Mouse (Mus musculus) testis, adult 2 months (tissue): Measurements from ENCODE around the gene Opn4.

Experiments used
- CTCF ChIP-seq: fragments of 200-500 bp; IDR thresholded peaks from 2 replicates; pipeline ENCODE4 v1.5.1; 2012; ENCODE audit warnings: low read depth, mild to moderate bottlenecking, inconsistent platforms, low read length, moderate library complexity; ENCODE audit not compliant: control insufficient read depth, insufficient read depth, insufficient replicate concordance
- POLR2A ChIP-seq: fragments of 200-500 bp; IDR thresholded peaks from 2 replicates; pipeline ENCODE4 v1.6.1; 2012; ENCODE audit warnings: low read depth, mild to moderate bottlenecking, inconsistent platforms, low read length, moderate library complexity; ENCODE audit not compliant: control insufficient read depth

GRCm38 (mm10) chr14:34568626-34569025, 31.3 kb downstream of the Opn4 start:
- TF ChIP-seq CTCF (no peak), POLR2A (no peak)
